Mouse (Mus musculus) right cerebral cortex, postnatal 36 days (tissue): ENCODE measurements around the gene Ets1.

Experiments used
- DNase-seq, 2 experiments: peaks; one replicate each; pipeline ENCODE4 v3.0.0; 2022; ENCODE audit warnings: low spot score in 2 of 2, mixed read lengths in 1 of 2

The Ets1 gene

GRCm38 (mm10) chr9:32635627-32636385 lies at the start of gene Ets1:
Gene Ets1 (plus strand): TSS chr9:32636221.
- no peak for DNase-seq

- DNase-seq = peak; percentile 50 to 56
Measured at GRCm38 (mm10) chr9:32589900-32590299, 46.1 kb upstream of the Ets1 start.

GRCm38 (mm10) chr9:32590571-32590970 lies 45.5 kb upstream of the Ets1 start:
- DNase-seq = no peak

GRCm38 (mm10) chr9:32591732-32592582 lies 44.1 kb upstream of the Ets1 start:
- DNase-seq = peak; percentile 29 to 61

GRCm38 (mm10) chr9:32592583-32592890 lies 43.5 kb upstream of the Ets1 start:
- no peak for DNase-seq

- DNase-seq = no peak
Measured at GRCm38 (mm10) chr9:32593816-32594215, 42.2 kb upstream of the Ets1 start.

GRCm38 (mm10) chr9:32594346-32594745 lies 41.7 kb upstream of the Ets1 start:
- DNase-seq = no peak

GRCm38 (mm10) chr9:32595076-32595820 lies 40.8 kb upstream of the Ets1 start:
- DNase-seq = no peak

- DNase-seq = no peak
Measured at GRCm38 (mm10) chr9:32596366-32596765, 39.7 kb upstream of the Ets1 start.

- DNase-seq = no peak
Measured at GRCm38 (mm10) chr9:32601953-32602352, 34.1 kb upstream of the Ets1 start.

- no peak for DNase-seq
Measured at GRCm38 (mm10) chr9:32603097-32603496, 32.9 kb upstream of the Ets1 start.

- no peak for DNase-seq
Measured at GRCm38 (mm10) chr9:32607218-32607617, 28.8 kb upstream of the Ets1 start.

GRCm38 (mm10) chr9:32608831-32609610 lies 27.0 kb upstream of the Ets1 start:
- DNase-seq = no peak

GRCm38 (mm10) chr9:32610218-32610617 lies 25.8 kb upstream of the Ets1 start:
- no peak for DNase-seq

GRCm38 (mm10) chr9:32610631-32611030 lies 25.4 kb upstream of the Ets1 start:
- DNase-seq = no peak

GRCm38 (mm10) chr9:32611340-32611739 lies 24.7 kb upstream of the Ets1 start:
- DNase-seq = no peak

- no peak for DNase-seq
Measured at GRCm38 (mm10) chr9:32612426-32612825, 23.6 kb upstream of the Ets1 start.

GRCm38 (mm10) chr9:32612861-32613421 lies 23.1 kb upstream of the Ets1 start:
- no peak for DNase-seq

GRCm38 (mm10) chr9:32614191-32614590 lies 21.8 kb upstream of the Ets1 start:
- DNase-seq = no peak

GRCm38 (mm10) chr9:32615461-32615860 lies 20.6 kb upstream of the Ets1 start:
- no peak for DNase-seq

- DNase-seq = no peak
Measured at GRCm38 (mm10) chr9:32615986-32616385, 20.0 kb upstream of the Ets1 start.
